Mouse (Mus musculus) liver, adult 2 months (tissue): ENCODE measurements at regions not wholly inside any gene's neighbourhood (a gene's known extent, or its start where the extent isn't known, plus 50 kb on each side); places are given as distances from the start of the nearest gene placed in this dataset.
A peak's percentile ranks its signal among the peaks of the same experiment; 100 is the strongest.

Experiments
- DNase-seq: peaks from one replicate; pipeline ENCODE4 v3.0.0-alpha.2; 2011; ENCODE audit warnings: low read depth, low spot score; ENCODE audit errors: extremely low read depth
- H3K27ac ChIP-seq: fragments of 200-500 bp; replicated peaks from 2 replicates; pipeline ENCODE4 v1.5.1; 2012; ENCODE audit warnings: low read depth, mild to moderate bottlenecking, control low read depth, inconsistent platforms, low read length; ENCODE audit not compliant: insufficient read depth
- H3K27me3 ChIP-seq: fragments of 200-500 bp; 2 replicates; pipeline ENCODE4 v1.6.1; 2012; ENCODE audit warnings: mild to moderate bottlenecking, moderate library complexity, low read length, inconsistent platforms; ENCODE audit not compliant: control insufficient read depth, insufficient read depth
- H3K36me3 ChIP-seq: fragments of 200-500 bp; 2 replicates; pipeline ENCODE4 v1.6.1; 2012; ENCODE audit warnings: low read length, inconsistent platforms; ENCODE audit not compliant: control insufficient read depth, insufficient read depth
- H3K4me1 ChIP-seq: fragments of 200-500 bp; 2 replicates; pipeline ENCODE4 v1.6.1; 2011; ENCODE audit warnings: low read length; ENCODE audit not compliant: control insufficient read depth, insufficient read depth
- H3K4me3 ChIP-seq: fragments of 200-500 bp; 2 replicates; pipeline ENCODE4 v1.5.1; 2011; ENCODE audit warnings: low read depth, mild to moderate bottlenecking, control low read depth, low read length, moderate library complexity; ENCODE audit not compliant: insufficient read depth
- H3K79me2 ChIP-seq: fragments of 200-500 bp; 2 replicates; pipeline ENCODE4 v1.6.1; 2012; ENCODE audit warnings: inconsistent platforms, mild to moderate bottlenecking, low read length, moderate library complexity; ENCODE audit not compliant: control insufficient read depth, insufficient read depth
- H3K9ac ChIP-seq: fragments of 200-500 bp; 2 replicates; pipeline ENCODE4 v1.6.1; 2012; ENCODE audit warnings: low read depth, mild to moderate bottlenecking, control low read depth, inconsistent platforms, low read length
- CTCF ChIP-seq: fragments of 200-500 bp; IDR thresholded peaks from 2 replicates; pipeline ENCODE4 v1.5.1; 2011; ENCODE audit warnings: low read depth, low read length, control low read depth
- POLR2A ChIP-seq: fragments of 200-500 bp; IDR thresholded peaks from 2 replicates; pipeline ENCODE4 v1.6.1; 2011; ENCODE audit warnings: low read length, control low read depth; ENCODE audit not compliant: insufficient read depth; ENCODE audit errors: extremely low read depth
- WGBS: fragments of 180-500 bp; shearing (Covaris S2); methylation state at CpG from one replicate; pipeline ENCODE4 v1.1.7; 2018; 5-methylcytosine and 5-hydroxymethylcytosine counted together

DNA sequence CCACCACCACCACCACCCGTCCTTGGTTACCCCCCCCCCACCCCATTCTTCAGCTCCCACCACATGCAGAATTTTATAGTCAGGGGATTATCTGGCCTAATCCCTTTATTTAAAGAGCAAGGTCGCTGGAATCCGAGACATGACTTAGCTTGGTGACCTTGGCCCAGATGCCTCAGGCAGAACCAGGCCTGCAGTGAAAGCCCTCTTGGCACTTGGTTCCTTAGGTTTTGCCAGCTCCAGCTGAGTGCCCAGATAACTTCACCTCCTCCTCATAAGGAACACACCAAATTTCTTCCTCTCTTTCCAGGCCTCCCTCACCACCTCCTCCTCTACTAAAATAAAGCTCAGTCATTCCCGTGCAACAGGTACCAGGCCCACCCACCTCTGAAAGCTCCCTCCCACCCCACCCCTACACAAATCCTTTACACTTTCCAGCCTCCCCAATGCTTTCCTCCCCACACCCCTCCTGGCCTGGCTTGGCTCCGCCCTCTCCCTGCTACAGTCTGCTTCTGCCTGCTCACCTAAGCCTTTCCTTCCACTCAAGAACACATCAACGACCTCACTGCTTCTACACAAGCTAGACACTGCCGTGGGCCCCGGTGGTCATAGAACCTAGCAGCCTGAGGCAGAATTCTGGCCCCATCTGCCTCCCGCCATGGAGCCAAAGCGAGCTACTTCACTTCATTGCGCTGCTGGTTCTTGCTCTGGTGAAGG lies 131.5 kb upstream of the Zfp703 start:
- H3K36me3 ChIP-seq = no peaks in the 10 kb centered on the region
- H3K79me2 ChIP-seq = no peaks in the 10 kb centered on the region
- peak; percentile 28 for DNase-seq
- H3K27ac ChIP-seq = no peak overlapping the region
- no peaks in the 10 kb centered on the region; the same call in 1 of the 2 replicates for H3K4me1 ChIP-seq
- WGBS = 83% methylated on average over 11 of the region's 11 CpGs
- TF ChIP-seq CTCF = no peak
- no peak for TF ChIP-seq POLR2A
- no peak overlapping the region for H3K9ac ChIP-seq
- no peak overlapping the region for H3K4me3 ChIP-seq
- no peaks in the 10 kb centered on the region for H3K27me3 ChIP-seq

DNA sequence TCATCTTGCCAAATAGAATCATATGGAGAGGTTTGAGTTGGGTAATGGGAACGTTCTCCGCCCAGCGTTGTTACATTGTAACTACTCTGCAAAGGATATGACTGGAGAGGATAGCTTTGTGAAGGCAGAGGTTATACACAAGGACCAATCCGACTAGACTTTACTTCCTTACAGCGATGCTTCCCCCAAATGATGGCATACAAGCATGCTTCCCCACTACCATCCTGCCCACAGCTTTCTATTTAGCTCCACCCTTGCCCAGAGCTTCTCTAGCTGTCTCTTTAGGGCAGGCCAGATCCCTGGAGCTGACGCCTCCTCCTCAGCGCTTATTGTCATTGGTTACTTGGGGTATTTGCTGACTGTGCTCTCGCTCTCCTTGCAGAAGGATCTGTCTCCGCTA lies 130.1 kb upstream of the Zfp703 start:
- no peaks in the 10 kb centered on the region for H3K36me3 ChIP-seq
- no peak for DNase-seq
- TF ChIP-seq CTCF (no peak), POLR2A (no peak)
- H3K4me3 ChIP-seq = no peak overlapping the region
- H3K27ac ChIP-seq = no peak overlapping the region
- H3K27me3 ChIP-seq = no peaks in the 10 kb centered on the region
- no peak overlapping the region for H3K9ac ChIP-seq
- 68% methylated on average over 9 of the region's 9 CpGs for WGBS
- no peaks in the 10 kb centered on the region; the same call in 1 of the 2 replicates for H3K4me1 ChIP-seq
- H3K79me2 ChIP-seq = no peaks in the 10 kb centered on the region

DNA sequence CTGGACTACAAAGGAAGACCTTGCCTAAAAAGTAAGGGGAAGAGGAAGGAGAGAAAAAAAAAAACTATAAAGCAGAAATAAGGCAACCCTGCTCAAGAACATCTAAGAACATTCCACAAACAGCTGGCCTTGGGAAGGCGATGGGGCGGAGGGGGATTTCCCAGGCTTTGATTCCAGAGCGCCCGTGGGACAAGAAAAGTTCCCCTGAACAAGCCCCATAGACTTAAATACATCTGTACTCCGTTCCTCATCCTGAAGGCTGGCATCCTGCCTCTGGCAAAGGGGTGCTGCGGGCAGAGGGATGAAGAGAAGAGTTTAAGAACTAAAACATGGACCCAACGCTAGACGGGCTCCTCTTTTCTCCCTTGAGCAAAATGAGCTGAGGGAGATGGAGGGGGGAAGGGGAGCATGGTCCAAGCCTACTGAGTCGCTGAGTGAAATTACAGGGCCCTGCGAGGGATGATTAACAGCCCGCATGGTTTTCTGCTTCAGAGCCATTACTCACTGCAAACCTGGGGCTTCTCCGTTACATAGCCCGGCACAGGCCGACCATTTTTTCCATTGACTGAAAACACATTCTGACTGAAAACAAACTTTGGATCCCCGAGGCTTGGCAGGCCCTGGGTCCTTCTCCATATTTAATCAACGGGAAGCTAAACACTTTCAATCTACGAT lies 128.9 kb upstream of the Zfp703 start:
- WGBS = 73% methylated on average over 17 of the region's 17 CpGs

DNA sequence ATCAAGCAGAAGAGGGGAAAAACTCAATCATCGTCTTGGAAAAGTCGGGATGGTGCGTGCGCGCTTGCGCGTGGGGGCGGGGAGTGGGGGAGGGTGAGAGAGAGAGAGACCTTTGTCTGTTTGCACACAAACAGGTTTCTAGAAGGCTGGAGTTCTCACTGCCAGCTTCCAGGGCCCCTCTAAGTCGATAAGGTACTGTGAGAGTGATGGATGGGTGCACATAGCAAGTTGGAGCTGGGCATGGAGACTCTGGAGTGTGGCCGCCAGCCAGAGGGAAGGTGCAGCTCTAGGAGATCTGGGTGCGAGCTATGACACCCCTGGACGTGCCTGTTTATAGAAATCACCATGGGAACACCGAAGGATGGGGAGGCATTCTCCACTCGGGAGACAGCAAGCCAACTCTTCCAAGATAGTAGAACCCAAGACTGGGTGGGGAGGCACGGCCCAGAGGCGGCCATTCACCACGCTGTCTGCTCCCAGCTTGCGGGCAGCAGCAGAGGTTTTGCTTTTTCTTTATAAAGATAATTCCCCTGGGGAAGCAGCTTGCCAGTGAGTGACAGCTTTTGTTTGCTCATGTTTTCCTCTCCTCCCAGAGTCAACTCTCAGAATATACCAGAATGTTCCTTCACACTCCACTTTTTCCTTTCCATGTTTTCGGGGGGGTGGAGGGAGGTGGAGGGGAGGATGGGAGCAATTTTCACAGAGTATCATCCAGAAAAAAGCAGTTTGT lies 128.0 kb upstream of the Zfp703 start:
- WGBS = 64% methylated on average over 19 of the region's 19 CpGs
- H3K79me2 ChIP-seq = no peaks in the 10 kb centered on the region
- H3K9ac ChIP-seq = no peak overlapping the region
- H3K27me3 ChIP-seq = no peaks in the 10 kb centered on the region
- TF ChIP-seq CTCF (no peak), POLR2A (no peak)
- H3K4me3 ChIP-seq = no peak overlapping the region
- no peaks in the 10 kb centered on the region; the same call in 1 of the 2 replicates for H3K4me1 ChIP-seq
- H3K27ac ChIP-seq = no peak overlapping the region
- H3K36me3 ChIP-seq = no peaks in the 10 kb centered on the region
- no peak for DNase-seq

More for the DNA sequence above, 128.9 kb upstream of the Zfp703 start:
- H3K27ac ChIP-seq = no peak overlapping the region
- H3K4me1 ChIP-seq = no peaks in the 10 kb centered on the region; the same call in 1 of the 2 replicates
- H3K9ac ChIP-seq = no peak overlapping the region
- no peaks in the 10 kb centered on the region for H3K27me3 ChIP-seq
- TF ChIP-seq CTCF (no peak), POLR2A (no peak)
- DNase-seq = no peak
- no peaks in the 10 kb centered on the region for H3K79me2 ChIP-seq
- H3K4me3 ChIP-seq = no peak overlapping the region
- H3K36me3 ChIP-seq = no peaks in the 10 kb centered on the region

DNA sequence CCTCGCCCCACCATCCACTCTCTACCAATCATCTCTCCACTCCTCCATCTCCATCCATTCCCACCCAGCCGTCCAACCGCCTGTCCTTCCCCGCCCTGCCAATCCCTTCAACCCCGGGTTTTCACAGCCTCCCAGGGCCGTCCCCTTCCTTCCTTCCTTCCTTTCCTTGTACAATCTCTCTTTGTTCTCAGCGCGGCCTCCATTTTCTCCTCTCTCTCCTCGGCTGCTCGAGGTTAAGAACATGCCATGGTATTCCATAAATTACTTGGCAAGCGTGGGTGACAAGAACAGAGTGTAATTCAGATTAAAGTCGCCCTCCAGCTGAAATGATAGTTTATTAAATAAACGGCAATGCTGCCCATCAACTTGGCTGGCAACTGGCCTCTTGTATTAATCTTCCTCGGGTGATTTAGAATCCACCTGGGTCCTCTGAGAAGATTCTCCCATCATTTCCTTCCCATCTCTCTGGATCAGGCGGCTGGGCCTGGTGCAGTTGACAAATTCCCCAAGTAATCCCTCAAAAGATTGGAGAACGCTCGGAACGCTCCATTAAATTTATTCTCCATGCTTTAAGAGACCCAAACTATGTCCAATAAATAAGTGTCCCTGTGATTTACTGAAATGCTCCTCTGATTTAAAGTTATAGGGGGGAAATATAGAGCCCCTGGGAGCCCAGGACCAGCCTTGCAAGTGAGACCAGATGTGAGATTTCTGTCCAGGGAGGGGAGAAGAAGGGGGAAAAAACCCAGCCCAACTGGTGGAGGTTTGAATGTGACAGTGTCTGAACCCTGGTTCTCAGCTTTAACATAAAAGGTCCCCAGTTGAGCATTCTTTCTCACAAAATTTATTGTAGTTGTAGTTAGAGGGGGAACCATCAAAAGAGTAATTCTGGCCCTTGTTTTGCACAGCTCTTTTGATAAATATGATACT lies 125.0 kb upstream of the Zfp703 start:
- Histone ChIP-seq H3K27me3 (no peaks in the 10 kb centered on the region), H3K36me3 (no peaks in the 10 kb centered on the region), H3K79me2 (no peaks in the 10 kb centered on the region), H3K9ac (no peak overlapping the region), H3K4me3 (no peak overlapping the region), H3K4me1 (no peaks in the 10 kb centered on the region), H3K27ac (no peak overlapping the region)
- WGBS = 90% methylated on average over 18 of the region's 18 CpGs
- TF ChIP-seq POLR2A = no peak
- TF ChIP-seq CTCF = no peak
- no peak for DNase-seq
